Mouse (Mus musculus) right cerebral cortex, postnatal 36 days (tissue): ENCODE measurements at regions not wholly inside any gene's neighbourhood (a gene's known extent, or its start where the extent isn't known, plus 50 kb on each side); places are given as distances from the start of the nearest gene placed in this dataset.

Experiments used
- DNase-seq, 2 experiments: peaks; one replicate each; pipeline ENCODE4 v3.0.0; 2022; ENCODE audit warnings: low spot score in 2 of 2, mixed read lengths in 1 of 2

GRCm38 (mm10) chr1:47961860-47962259 is 1069.2 kb upstream of the Slc39a10 start:
- DNase-seq, result peak; percentile 6 to 12

GRCm38 (mm10) chr1:47940688-47941087 is 1048.0 kb upstream of the Slc39a10 start:
- no peak for DNase-seq

GRCm38 (mm10) chr1:47914126-47914525 is 1021.5 kb upstream of the Slc39a10 start:
- DNase-seq, result no peak
